Mouse (Mus musculus) E14TG2a.4 (cell line): Measurements from ENCODE around the gene Slc10a2.

Source experiments
- CTCF ChIP-seq: conservative IDR thresholded peaks from 2 replicates; pipeline ENCODE4 v1.5.1; 2014; ENCODE audit warnings: low read length
- NANOG ChIP-seq: IDR thresholded peaks from 2 replicates; pipeline ENCODE4 v1.6.1; 2014; ENCODE audit warnings: borderline replicate concordance, low read length, mixed read lengths
- POU5F1 ChIP-seq: IDR thresholded peaks from 2 replicates; pipeline ENCODE4 v1.6.1; 2014; ENCODE audit warnings: low read length, borderline replicate concordance

DNA sequence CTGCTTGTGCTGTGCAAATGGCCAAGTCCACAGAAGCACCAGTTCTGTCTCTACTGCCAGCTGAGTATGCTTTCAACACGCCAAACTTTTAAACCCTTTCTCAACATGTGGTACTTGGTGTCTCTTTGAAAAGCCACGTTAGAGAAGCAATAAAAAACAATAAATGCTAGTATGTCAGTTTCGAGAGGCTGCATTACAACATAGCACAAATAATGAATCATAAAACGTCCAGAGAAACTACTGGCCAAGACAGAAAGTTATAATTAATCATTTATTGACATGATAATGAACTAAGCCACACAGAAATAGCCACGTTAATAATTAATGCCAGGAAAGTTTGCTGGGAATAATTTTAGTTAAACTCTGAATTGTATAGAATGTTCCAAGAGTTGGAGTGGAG, at the start of gene Slc10a2:
- TF ChIP-seq POU5F1 (no peak), CTCF (no peak), NANOG (no peak)
